Mouse (Mus musculus): ENCODE data around the gene Pkd1. TPM values are rescaled to one million over a fixed set of nuclear protein-coding genes. Genes with fewer than 3 reads are reported as not detected.
A peak's percentile ranks its signal among the peaks of the same experiment; 100 is the strongest.

Pkd1 gene
- total and polyA plus RNA-seq, 2 experiments from 2014 or later: 7.1 to 57.5 TPM

DNA sequence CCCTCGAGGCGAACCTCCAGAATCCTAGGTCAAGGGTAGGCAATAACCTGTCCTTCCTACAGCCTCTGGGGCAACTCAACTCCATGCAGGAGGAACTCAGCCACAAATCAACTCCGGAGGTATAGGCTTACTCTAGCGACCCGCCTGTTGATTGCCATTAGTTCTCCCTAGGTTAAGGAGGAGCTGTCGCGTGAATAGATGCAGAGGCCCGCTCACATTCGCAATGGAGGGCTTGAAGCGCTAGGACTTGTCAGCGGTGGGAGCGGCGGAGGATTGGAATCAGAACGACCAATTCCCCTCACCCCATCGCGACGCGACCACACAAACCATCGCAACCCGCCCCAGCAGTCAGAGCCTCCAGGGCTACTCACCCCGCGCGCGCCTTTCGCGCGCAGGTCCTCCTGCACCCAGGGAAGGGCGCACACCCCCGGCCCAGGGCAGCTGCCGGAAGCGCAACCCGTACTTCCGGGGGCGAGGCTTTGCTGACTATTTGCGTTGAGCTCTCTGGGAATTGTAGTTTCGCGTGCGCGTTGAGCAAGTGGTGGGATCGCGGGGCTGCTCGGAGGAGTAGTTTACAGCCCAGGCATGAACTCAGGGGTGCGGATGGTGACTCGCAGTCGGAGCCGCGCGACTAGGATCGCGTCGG is 82.7 kb downstream of the Pkd1 start, which contains the start of the genes Tsc2 and Nthl1:
Gene Tsc2 (minus strand): TSS at position 464 of the 646 bp plus-strand sequence.
Gene Nthl1 (plus strand): TSS at position 514 of the 646 bp plus-strand sequence.
- Histone ChIP-seq H3K4me1 (ENCODE audit: control insufficient read depth, insufficient read depth) (peaks cover 16% of the 10 kb centered on the region), H3K27me3 (ENCODE audit: control insufficient read depth, insufficient read depth, low read length) (no peaks in the 10 kb centered on the region), H3K4me3 (ENCODE audit: low read depth, low read length) (peak within 1 kb of the TSS; percentile 63), H3K9me3 (replicated peaks; ENCODE audit: control insufficient read depth, low read length) (no peaks in the 10 kb centered on the region), H3K36me3 (replicated peaks; ENCODE audit: control insufficient read depth, insufficient read depth, low read length) (peaks cover 26% of the 10 kb centered on the region), H3K27ac (ENCODE audit: low read depth) (peak within 1 kb of the TSS; percentile 80), H3K9ac (replicated peaks; ENCODE audit: low read depth, low read length) (peak within 1 kb of the TSS; percentile 54), H3K4me2 (ENCODE audit: low read depth, low read length) (peak within 1 kb of the TSS; percentile 68)
- peak; percentile 85 for DNase-seq (ENCODE audit: low spot score)
- WGBS: 2% methylated on average over 51 of the region's 51 CpGs
- ATAC-seq (ENCODE audit: insufficient read depth, low read depth): peak; percentile 69
- TF ChIP-seq EP300 (IDR thresholded peaks at IDR 0.05; ENCODE audit: low read depth) (peak; percentile 27; the same call in 1 of the 2 replicates), CTCF (IDR thresholded peaks at IDR 0.05; ENCODE audit: low read depth) (no peak; the same call in 1 of the 2 replicates)

DNA sequence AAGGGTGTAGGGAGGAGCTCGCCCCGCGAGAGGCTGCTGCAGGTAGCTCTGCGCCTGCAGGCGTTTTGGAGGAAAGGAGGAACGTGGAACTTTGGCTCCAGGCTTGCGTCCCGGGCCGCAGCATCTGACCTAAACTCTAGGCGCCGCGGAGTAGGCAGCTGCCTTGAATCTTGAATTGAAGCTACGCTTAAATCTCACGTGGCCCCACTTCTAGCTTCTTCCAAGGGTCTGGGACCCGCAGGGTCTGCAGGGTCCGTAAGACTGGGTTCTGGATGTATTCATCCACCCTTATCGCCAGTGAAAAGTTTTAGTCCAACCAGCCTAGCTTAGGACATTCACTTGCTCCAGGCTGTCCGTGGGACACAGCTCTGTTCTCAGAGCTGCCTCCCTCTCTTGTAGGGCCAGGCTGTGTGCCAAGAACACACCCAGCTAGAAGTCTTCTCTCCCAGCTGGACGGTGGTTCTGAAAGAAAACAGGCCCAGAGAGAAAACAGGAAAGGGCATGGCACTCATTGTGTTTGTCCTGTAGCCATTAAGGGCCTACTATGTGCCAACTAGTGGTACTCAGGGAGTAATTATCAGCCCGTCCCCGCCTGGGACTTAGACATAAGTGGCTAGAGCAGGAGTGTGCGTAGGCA is 83.3 kb downstream of the Pkd1 start:
- no peak for TF ChIP-seq CTCF (IDR thresholded peaks at IDR 0.05; ENCODE audit: low read depth)
- no peak for TF ChIP-seq EP300 (IDR thresholded peaks at IDR 0.05; ENCODE audit: low read depth)
- H3K9ac ChIP-seq (replicated peaks; ENCODE audit: low read depth, low read length): peak overlapping the region; percentile 54
- ATAC-seq (ENCODE audit: insufficient read depth, low read depth) (peak; percentile 65), DNase-seq (ENCODE audit: low spot score) (peak; percentile 70)
- H3K36me3 ChIP-seq (replicated peaks; ENCODE audit: control insufficient read depth, insufficient read depth, low read length): peaks cover 20% of the 10 kb centered on the region
- peaks cover 16% of the 10 kb centered on the region for H3K4me1 ChIP-seq (ENCODE audit: control insufficient read depth, insufficient read depth)
- H3K4me2 ChIP-seq (ENCODE audit: low read depth, low read length): peak overlapping the region; percentile 68
- peak overlapping the region; percentile 80 for H3K27ac ChIP-seq (ENCODE audit: low read depth)
- H3K4me3 ChIP-seq (ENCODE audit: low read depth, low read length): peak overlapping the region; percentile 63
- WGBS: 4% methylated on average over 22 of the region's 22 CpGs
- no peaks in the 10 kb centered on the region for H3K9me3 ChIP-seq (replicated peaks; ENCODE audit: control insufficient read depth, low read length)
- no peaks in the 10 kb centered on the region for H3K27me3 ChIP-seq (ENCODE audit: control insufficient read depth, insufficient read depth, low read length)

DNA sequence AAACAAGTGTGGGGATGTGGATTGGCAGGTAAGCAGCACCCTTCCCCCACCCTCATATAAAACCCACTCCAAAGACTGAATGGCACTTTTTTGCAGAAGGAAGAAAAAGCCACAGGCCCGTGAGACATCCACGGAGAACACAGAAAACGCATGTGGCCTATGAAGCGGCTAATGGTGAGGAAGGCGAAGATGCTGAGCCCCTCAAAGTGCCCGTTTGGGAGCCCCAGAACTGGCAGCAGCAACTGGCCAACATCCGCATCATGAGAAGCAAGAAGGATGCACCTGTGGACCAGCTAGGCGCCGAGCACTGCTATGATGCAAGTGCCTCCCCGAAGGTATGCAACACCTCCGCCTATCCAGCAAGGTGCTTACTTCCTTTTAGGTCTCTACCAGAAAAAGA is 84.2 kb downstream of the Pkd1 start:
- peak overlapping the region; percentile 80; the same call in 1 of the 2 replicates for H3K27ac ChIP-seq (ENCODE audit: low read depth)
- H3K4me1 ChIP-seq (ENCODE audit: control insufficient read depth, insufficient read depth): peaks cover 16% of the 10 kb centered on the region
- no peak overlapping the region for H3K4me3 ChIP-seq (ENCODE audit: low read depth, low read length)
- H3K36me3 ChIP-seq (replicated peaks; ENCODE audit: control insufficient read depth, insufficient read depth, low read length): peaks cover 20% of the 10 kb centered on the region
- no peak for DNase-seq (ENCODE audit: low spot score)
- no peak overlapping the region for H3K4me2 ChIP-seq (ENCODE audit: low read depth, low read length)
- no peaks in the 10 kb centered on the region for H3K27me3 ChIP-seq (ENCODE audit: control insufficient read depth, insufficient read depth, low read length)
- WGBS: 94% methylated on average over 11 of the region's 11 CpGs
- H3K9me3 ChIP-seq (replicated peaks; ENCODE audit: control insufficient read depth, low read length): no peaks in the 10 kb centered on the region
- TF ChIP-seq EP300 (IDR thresholded peaks at IDR 0.05; ENCODE audit: low read depth): no peak
- TF ChIP-seq CTCF (IDR thresholded peaks at IDR 0.05; ENCODE audit: low read depth): no peak
- H3K9ac ChIP-seq (replicated peaks; ENCODE audit: low read depth, low read length): no peak overlapping the region
- ATAC-seq (ENCODE audit: insufficient read depth, low read depth): no peak

DNA sequence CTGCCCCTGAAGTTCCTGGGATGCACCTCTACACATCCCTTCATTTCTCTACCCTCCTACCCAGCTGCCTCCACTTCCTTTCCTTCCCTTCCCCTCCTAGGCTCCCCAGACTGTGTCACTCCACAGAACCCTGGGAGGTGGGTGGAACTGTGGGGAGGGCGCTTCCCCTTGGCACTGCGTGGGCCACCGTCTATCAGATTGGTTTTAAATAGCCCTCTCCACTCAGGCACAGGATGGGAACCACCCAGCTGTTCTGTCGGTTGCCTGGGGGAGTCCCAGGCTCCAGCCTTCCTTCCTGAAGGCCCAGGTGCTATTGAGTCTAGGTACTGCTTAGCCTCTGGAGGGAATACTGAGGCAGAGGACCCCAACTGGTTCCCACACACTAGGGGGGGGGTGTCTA is 85.4 kb downstream of the Pkd1 start:
- DNase-seq (ENCODE audit: low spot score): no peak
- peaks cover 16% of the 10 kb centered on the region for H3K4me1 ChIP-seq (ENCODE audit: control insufficient read depth, insufficient read depth)
- no peak for TF ChIP-seq CTCF (IDR thresholded peaks at IDR 0.05; ENCODE audit: low read depth)
- 0 out of 2 replicates have a peak, but pooled peaks have one; percentile 52 for TF ChIP-seq EP300 (IDR thresholded peaks at IDR 0.05; ENCODE audit: low read depth)
- no peak overlapping the region for H3K4me2 ChIP-seq (ENCODE audit: low read depth, low read length)
- H3K9me3 ChIP-seq (replicated peaks; ENCODE audit: control insufficient read depth, low read length): no peaks in the 10 kb centered on the region
- ATAC-seq (ENCODE audit: insufficient read depth, low read depth): peak; percentile 15
- H3K27me3 ChIP-seq (ENCODE audit: control insufficient read depth, insufficient read depth, low read length): no peaks in the 10 kb centered on the region
- no peak overlapping the region for H3K9ac ChIP-seq (replicated peaks; ENCODE audit: low read depth, low read length)
- 32% methylated on average over 4 of the region's 4 CpGs for WGBS
- no peak overlapping the region for H3K4me3 ChIP-seq (ENCODE audit: low read depth, low read length)
- H3K36me3 ChIP-seq (replicated peaks; ENCODE audit: control insufficient read depth, insufficient read depth, low read length): peaks cover 20% of the 10 kb centered on the region
- H3K27ac ChIP-seq (ENCODE audit: low read depth): 0 out of 2 replicates have a peak overlapping the region, but pooled peaks have one; percentile 21

DNA sequence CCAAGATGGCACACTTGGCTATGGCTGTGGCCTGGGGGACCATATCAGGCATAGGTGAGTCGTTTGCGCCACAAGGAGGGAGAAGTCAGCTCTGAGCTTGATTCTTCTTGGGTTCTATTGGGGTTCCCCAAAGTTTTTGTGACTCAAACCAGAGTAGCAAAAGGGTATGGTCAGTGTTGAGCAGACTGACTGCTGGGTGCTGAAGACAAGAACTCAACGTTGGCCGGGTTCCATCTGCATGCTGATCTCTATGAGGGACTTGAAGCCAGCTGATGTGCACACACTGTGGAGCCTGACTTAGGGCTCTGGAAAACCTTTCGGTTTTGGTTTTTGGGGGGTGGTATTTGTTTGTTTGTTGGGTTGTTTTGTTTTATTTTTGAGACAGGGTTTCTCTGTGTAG is 86.1 kb downstream of the Pkd1 start:
- no peak for TF ChIP-seq CTCF (IDR thresholded peaks at IDR 0.05; ENCODE audit: low read depth)
- TF ChIP-seq EP300 (IDR thresholded peaks at IDR 0.05; ENCODE audit: low read depth): no peak
- no peak overlapping the region for H3K4me3 ChIP-seq (ENCODE audit: low read depth, low read length)
- ATAC-seq (ENCODE audit: insufficient read depth, low read depth) (no peak), DNase-seq (ENCODE audit: low spot score) (no peak)
- H3K27ac ChIP-seq (ENCODE audit: low read depth): peak overlapping the region; percentile 21; the same call in 1 of the 2 replicates
- H3K36me3 ChIP-seq (replicated peaks; ENCODE audit: control insufficient read depth, insufficient read depth, low read length): peaks cover 24% of the 10 kb centered on the region
- WGBS: 86% methylated on average over 5 of the region's 5 CpGs
- no peaks in the 10 kb centered on the region for H3K9me3 ChIP-seq (replicated peaks; ENCODE audit: control insufficient read depth, low read length)
- peaks cover 16% of the 10 kb centered on the region for H3K4me1 ChIP-seq (ENCODE audit: control insufficient read depth, insufficient read depth)
- no peaks in the 10 kb centered on the region for H3K27me3 ChIP-seq (ENCODE audit: control insufficient read depth, insufficient read depth, low read length)
- no peak overlapping the region for H3K9ac ChIP-seq (replicated peaks; ENCODE audit: low read depth, low read length)
- H3K4me2 ChIP-seq (ENCODE audit: low read depth, low read length): no peak overlapping the region

Data from heart, postnatal 0 days (tissue).